Mouse (Mus musculus): ENCODE results near the gene Smoc1. TPM values are rescaled to one million over a fixed set of nuclear protein-coding genes. Genes with fewer than 3 reads are reported as not detected.

Gene Smoc1
- polyA plus RNA-seq, 1 experiment: 0.19 TPM

DNA sequence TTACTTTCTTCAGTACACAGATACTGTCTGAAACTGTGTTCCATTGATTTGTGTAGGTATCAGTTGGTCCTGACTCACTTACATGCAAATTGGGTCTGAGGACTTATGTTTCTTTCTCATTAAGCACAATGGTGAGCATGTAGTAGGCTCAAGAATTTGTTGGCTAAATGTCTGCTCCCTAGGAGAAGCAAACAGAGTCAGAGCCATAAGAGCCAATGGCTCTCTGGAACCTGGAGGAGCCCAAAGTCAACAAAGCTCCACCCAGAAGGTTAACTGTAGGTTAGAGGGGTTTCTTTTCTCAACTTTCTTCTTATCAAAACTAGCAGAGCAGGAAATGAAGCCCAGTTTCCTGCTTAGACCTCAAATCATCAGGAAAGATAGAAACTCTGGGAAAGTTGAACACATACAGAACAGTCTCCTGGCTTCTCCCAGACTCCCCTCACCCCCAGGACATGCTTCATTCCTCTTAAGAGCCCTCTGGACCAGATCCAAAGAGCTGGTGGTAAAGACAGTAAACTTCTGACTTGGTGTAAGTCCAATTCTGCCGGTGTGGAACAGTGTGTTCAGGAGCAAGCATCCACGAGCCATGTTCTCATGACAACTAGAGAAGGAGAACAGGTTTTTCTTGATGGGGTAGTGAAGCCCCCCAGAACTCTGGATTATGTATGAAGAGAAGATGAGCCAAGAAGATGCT is 51.5 kb downstream of the Smoc1 start:
- Histone ChIP-seq H3K79me2 (ENCODE audit: control insufficient read depth, insufficient read depth) (no peaks in the 10 kb centered on the region), H3K4me2 (ENCODE audit: low read depth) (no peak overlapping the region), H3K4me3 (no peak overlapping the region), H3K27me3 (ENCODE audit: control insufficient read depth, insufficient read depth, insufficient read length) (peaks cover 15% of the 10 kb centered on the region), H3ac (ENCODE audit: control insufficient read depth, insufficient read length) (no peak overlapping the region), H3K36me3 (ENCODE audit: control insufficient read depth, insufficient read depth) (no peaks in the 10 kb centered on the region)
- TF ChIP-seq USF1 (IDR thresholded peaks at IDR 0.05; ENCODE audit: low read depth) (no peak), TCF12 (IDR thresholded peaks at IDR 0.05; ENCODE audit: insufficient read depth, poor library complexity, severe bottlenecking) (no peak), SRF (IDR thresholded peaks at IDR 0.05; ENCODE audit: control insufficient read depth, insufficient read length, low read depth) (no peak), E2F4 (IDR thresholded peaks at IDR 0.05; ENCODE audit: insufficient read depth) (no peak), POLR2AphosphoS2 (IDR thresholded peaks at IDR 0.05; ENCODE audit: insufficient read length, low read depth) (no peak), MYOD1 (IDR thresholded peaks at IDR 0.05; ENCODE audit: control insufficient read depth in 1 of 3, insufficient read length in 2 of 3, low read depth in 2 of 3) (no peak), REST (IDR thresholded peaks at IDR 0.05; ENCODE audit: insufficient read depth, insufficient read length) (no peak), MAX (IDR thresholded peaks at IDR 0.05; ENCODE audit: low read depth) (no peak), MYOG (IDR thresholded peaks at IDR 0.05; ENCODE audit: control insufficient read depth in 1 of 3, insufficient read depth in 1 of 3, insufficient read length in 2 of 3, low read depth in 2 of 3) (no peak)

GRCm38 (mm10) chr12:81080345-81080744 is 53.7 kb downstream of the Smoc1 start:
- H3ac ChIP-seq (ENCODE audit: control insufficient read depth, insufficient read length): no peak overlapping the region
- H3K79me2 ChIP-seq (ENCODE audit: control insufficient read depth, insufficient read depth): no peaks in the 10 kb centered on the region
- TF ChIP-seq MYOG (IDR thresholded peaks at IDR 0.05; ENCODE audit: control insufficient read depth in 1 of 3, insufficient read depth in 1 of 3, insufficient read length in 2 of 3, low read depth in 2 of 3) (no peak), SRF (IDR thresholded peaks at IDR 0.05; ENCODE audit: control insufficient read depth, insufficient read length, low read depth) (no peak), REST (IDR thresholded peaks at IDR 0.05; ENCODE audit: insufficient read depth, insufficient read length) (no peak), TCF3 (IDR thresholded peaks at IDR 0.05; ENCODE audit: insufficient read length, low read depth) (no peak), MYOD1 (IDR thresholded peaks at IDR 0.05; ENCODE audit: control insufficient read depth in 1 of 3, insufficient read length in 2 of 3, low read depth in 2 of 3) (no peak), MAX (IDR thresholded peaks at IDR 0.05; ENCODE audit: low read depth) (no peak), POLR2AphosphoS2 (IDR thresholded peaks at IDR 0.05; ENCODE audit: insufficient read length, low read depth) (no peak), POLR2A (IDR thresholded peaks at IDR 0.05; ENCODE audit: insufficient read length, low read depth) (no peak), USF1 (IDR thresholded peaks at IDR 0.05; ENCODE audit: low read depth) (no peak), CEBPB (IDR thresholded peaks at IDR 0.05; ENCODE audit: insufficient read depth, poor library complexity, severe bottlenecking) (no peak), TCF12 (IDR thresholded peaks at IDR 0.05; ENCODE audit: insufficient read depth, poor library complexity, severe bottlenecking) (no peak), E2F4 (IDR thresholded peaks at IDR 0.05; ENCODE audit: insufficient read depth) (no peak)
- peaks cover 15% of the 10 kb centered on the region for H3K27me3 ChIP-seq (ENCODE audit: control insufficient read depth, insufficient read depth, insufficient read length)
- no peak overlapping the region for H3K4me2 ChIP-seq (ENCODE audit: low read depth)
- no peak overlapping the region for H3K4me3 ChIP-seq
- H3K36me3 ChIP-seq (ENCODE audit: control insufficient read depth, insufficient read depth): no peaks in the 10 kb centered on the region

- Histone ChIP-seq H3K4me2 (ENCODE audit: low read depth) (no peak overlapping the region), H3K27me3 (ENCODE audit: control insufficient read depth, insufficient read depth, insufficient read length) (peaks cover 15% of the 10 kb centered on the region), H3ac (ENCODE audit: control insufficient read depth, insufficient read length) (no peak overlapping the region), H3K36me3 (ENCODE audit: control insufficient read depth, insufficient read depth) (no peaks in the 10 kb centered on the region), H3K4me3 (no peak overlapping the region), H3K79me2 (ENCODE audit: control insufficient read depth, insufficient read depth) (no peaks in the 10 kb centered on the region)
- TF ChIP-seq POLR2AphosphoS2 (IDR thresholded peaks at IDR 0.05; ENCODE audit: insufficient read length, low read depth) (no peak), CEBPB (IDR thresholded peaks at IDR 0.05; ENCODE audit: insufficient read depth, poor library complexity, severe bottlenecking) (no peak), MYOD1 (IDR thresholded peaks at IDR 0.05; ENCODE audit: control insufficient read depth in 1 of 3, insufficient read length in 2 of 3, low read depth in 2 of 3) (no peak), TCF12 (IDR thresholded peaks at IDR 0.05; ENCODE audit: insufficient read depth, poor library complexity, severe bottlenecking) (no peak), TCF3 (IDR thresholded peaks at IDR 0.05; ENCODE audit: insufficient read length, low read depth) (no peak), USF1 (IDR thresholded peaks at IDR 0.05; ENCODE audit: low read depth) (no peak), REST (IDR thresholded peaks at IDR 0.05; ENCODE audit: insufficient read depth, insufficient read length) (no peak), SRF (IDR thresholded peaks at IDR 0.05; ENCODE audit: control insufficient read depth, insufficient read length, low read depth) (no peak), MAX (IDR thresholded peaks at IDR 0.05; ENCODE audit: low read depth) (no peak), E2F4 (IDR thresholded peaks at IDR 0.05; ENCODE audit: insufficient read depth) (no peak), MYOG (IDR thresholded peaks at IDR 0.05; ENCODE audit: control insufficient read depth in 1 of 3, insufficient read depth in 1 of 3, insufficient read length in 2 of 3, low read depth in 2 of 3) (no peak), POLR2A (IDR thresholded peaks at IDR 0.05; ENCODE audit: insufficient read length, low read depth) (no peak)
Observed at GRCm38 (mm10) chr12:81081031-81081430, 54.4 kb downstream of the Smoc1 start.

DNA sequence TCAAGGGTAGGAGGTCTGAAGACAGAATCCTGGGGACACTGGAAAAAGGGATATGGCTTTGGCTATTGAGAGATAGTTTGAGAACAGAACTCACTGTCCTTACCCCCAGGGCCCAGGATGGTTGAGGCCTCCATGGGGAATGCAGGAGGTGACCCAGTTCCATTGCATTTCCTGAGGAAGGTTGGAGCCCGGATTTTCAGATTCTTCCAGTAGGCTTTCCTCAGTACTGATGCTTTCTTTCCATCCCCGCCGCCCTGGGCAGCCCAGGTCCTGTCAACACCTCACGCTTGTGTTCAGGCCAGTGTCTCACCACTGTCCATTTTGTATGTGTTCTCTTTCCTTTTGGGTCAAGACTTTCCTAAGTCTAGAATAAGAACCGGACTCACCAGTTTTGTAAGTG is 56.5 kb downstream of the Smoc1 start:
- Histone ChIP-seq H3ac (ENCODE audit: control insufficient read depth, insufficient read length) (no peak overlapping the region), H3K79me2 (ENCODE audit: control insufficient read depth, insufficient read depth) (no peaks in the 10 kb centered on the region), H3K27me3 (ENCODE audit: control insufficient read depth, insufficient read depth, insufficient read length) (peaks cover 9% of the 10 kb centered on the region), H3K4me3 (no peak overlapping the region), H3K36me3 (ENCODE audit: control insufficient read depth, insufficient read depth) (no peaks in the 10 kb centered on the region), H3K4me2 (ENCODE audit: low read depth) (no peak overlapping the region)
- TF ChIP-seq CEBPB (IDR thresholded peaks at IDR 0.05; ENCODE audit: insufficient read depth, poor library complexity, severe bottlenecking): no peak
- TF ChIP-seq MAX (IDR thresholded peaks at IDR 0.05; ENCODE audit: low read depth): no peak
- no peak for TF ChIP-seq TCF12 (IDR thresholded peaks at IDR 0.05; ENCODE audit: insufficient read depth, poor library complexity, severe bottlenecking)
- no peak for TF ChIP-seq SRF (IDR thresholded peaks at IDR 0.05; ENCODE audit: control insufficient read depth, insufficient read length, low read depth)
- no peak for TF ChIP-seq TCF3 (IDR thresholded peaks at IDR 0.05; ENCODE audit: insufficient read length, low read depth)
